Mouse (Mus musculus): ENCODE data around the gene Ptprt.
"Not testable (repeated sequence)": the region's sequence is repeated elsewhere in the genome, so short reads cannot be mapped to it uniquely, and the experiment has no call there.

Gene Ptprt

DNA sequence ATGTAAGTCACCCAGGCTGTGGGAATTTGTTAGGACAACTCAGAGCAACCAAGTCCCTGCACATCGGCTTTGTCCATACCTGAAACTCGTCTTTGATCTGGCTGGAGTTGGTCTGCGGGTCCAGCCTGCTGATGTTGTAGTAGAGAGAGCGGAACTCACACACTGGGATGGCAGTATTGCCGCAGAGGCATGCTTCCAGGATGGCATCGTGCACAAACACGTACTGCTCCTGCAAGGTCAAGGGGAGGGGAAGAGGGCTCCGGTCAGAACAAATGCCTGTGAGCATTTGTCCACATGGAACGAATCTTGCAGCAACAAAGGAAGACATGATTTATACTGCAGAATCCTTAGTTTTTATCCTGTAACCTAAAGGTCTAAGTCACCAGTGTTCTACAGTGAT is 1107.3 kb downstream of the Ptprt start:
- intact Hi-C loops (cut with DNase I): no loop called here

DNA sequence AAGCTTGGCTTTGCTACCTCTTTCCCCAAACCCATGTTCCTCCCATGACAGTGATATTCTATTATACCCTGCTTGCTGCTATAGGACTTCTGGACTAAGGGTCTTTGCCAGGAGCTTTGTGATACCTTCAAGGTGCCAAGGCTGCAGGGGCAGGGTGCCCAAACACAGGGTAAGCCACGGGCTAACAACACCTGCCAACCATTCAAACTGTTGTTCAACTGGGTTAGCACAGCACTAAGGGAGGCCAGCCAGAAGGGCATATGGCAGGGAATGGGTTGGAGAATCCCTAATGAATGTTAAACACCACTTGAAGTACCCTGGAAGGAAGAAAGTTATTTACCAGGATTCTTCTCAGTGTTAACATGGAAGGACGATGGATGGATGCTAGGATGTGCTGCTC is 1108.9 kb downstream of the Ptprt start:
- intact Hi-C loops (cut with DNase I): no loop called here

DNA sequence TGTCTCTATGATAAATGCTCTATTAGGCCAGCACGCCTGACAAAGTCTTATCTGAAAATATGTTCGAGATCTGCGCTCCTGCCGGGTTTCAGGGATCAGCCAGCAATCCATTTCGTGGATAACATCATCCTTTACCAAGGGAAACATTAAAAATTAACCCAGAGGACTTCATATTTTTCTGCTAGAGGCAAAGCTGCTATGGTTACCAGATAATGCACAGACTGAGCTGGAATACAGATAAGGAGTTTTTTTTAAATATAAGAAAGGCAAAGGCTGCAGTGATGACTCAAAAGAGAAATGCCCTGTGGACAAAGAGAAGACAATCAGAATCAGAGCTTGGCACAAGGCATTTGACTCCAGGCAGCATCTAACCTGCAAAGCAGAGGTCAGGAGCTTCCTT is 1111.4 kb downstream of the Ptprt start:
- intact Hi-C loops (cut with DNase I): no loop called here

DNA sequence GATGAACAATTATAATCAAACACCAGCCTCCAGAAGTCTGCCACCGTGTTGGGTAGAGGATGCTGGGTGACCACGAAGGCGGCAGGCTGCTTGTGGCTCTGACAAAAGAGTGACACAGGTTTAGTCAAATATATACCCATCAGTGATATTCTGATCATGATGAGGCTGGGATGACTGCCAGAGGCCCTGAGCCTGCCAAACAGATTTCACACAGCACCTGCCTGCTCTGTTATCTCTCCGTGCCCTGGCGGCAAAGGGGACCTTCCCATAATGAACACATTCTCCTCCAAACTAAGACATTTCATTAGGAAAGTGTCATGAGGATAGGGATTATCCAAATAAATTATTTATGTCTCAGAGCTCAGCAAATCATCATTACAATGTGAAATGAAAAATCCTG is 1113.6 kb downstream of the Ptprt start:
- intact Hi-C loops (cut with DNase I): no loop called here

GRCm38 (mm10) chr2:161545406-161545805 is 1115.5 kb downstream of the Ptprt start:
- intact Hi-C loops (cut with DNase I): no loop called here

DNA sequence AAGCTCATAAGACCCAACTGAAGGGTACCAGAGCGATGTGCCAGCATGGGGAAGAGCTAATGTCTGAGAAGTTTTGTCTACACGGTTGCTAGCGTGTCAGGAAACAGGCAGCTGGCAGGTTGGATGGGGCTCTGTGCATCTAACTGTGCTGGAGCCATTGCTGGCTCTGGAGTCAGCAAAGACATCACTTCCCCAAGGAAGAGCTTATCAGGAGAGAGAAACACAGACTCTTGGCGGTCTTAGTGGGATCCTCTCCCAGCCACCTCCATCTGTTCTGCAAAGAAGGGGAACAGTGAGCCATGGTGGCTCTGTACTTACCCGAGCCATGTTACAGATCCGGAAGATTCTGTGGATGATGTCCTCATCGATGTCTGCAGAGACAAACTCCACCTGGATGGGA is 1126.8 kb downstream of the Ptprt start:
- intact Hi-C loops (cut with DNase I): no loop called here

DNA sequence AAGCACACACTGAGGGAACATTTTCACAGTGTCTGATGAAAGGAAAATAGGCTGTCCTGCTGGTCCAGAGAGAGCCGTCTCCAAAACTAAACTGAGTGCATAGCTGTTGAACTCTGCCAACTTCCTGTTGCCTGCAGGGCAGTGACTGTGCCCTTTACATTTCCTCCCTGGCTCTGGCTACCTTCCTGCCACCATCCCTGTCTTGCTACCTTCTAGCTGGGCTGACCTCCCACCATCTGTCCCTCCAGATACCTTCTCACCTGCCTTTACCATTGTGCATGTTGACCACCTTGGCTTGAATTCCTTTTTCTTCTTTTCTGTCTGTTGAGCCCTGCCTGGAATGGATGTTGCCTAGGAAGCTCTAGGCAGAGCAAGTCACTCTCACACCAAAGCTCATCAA is 1133.8 kb downstream of the Ptprt start:
- intact Hi-C loops (cut with DNase I): no loop called here

DNA sequence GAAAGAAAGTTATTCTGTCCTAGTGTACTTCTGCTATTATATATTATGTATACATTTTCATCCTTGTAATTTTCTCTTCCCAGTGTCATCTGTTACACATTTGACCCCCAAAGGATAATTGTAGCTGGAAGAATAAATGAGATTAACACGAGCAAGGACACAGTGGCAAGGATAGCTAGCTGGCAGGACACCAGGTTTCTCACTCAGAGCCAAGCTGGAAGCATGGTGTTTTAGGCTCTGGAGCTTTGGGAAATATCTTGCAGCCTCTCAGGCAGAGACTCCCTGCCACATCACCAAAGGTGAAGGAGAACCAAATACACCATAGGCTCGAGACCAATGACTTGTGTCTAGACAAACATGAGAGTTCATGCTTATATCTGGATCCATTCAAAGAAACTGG is 1141.3 kb downstream of the Ptprt start:
- intact Hi-C loops (cut with DNase I): no loop called here

DNA sequence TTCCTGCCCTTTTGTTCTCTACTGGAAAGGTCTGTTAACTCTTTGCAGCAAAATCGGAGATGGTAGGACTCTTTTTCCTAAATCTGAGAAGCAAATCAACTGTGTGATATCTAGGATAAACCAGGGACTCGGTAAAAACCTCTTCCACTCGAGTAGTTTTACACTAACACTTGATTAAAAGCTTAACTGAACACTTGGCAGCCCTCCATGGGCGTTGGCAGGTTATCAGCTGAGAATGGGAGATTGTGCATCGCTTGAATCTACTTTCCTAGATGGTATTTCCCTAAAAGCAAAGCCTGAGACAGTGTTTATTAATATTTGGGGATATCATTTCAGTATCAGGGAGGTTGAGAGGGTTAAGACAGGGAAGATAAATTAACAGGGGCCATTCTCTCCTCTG is 1144.0 kb downstream of the Ptprt start:
- intact Hi-C loops (cut with DNase I): no loop called here

DNA sequence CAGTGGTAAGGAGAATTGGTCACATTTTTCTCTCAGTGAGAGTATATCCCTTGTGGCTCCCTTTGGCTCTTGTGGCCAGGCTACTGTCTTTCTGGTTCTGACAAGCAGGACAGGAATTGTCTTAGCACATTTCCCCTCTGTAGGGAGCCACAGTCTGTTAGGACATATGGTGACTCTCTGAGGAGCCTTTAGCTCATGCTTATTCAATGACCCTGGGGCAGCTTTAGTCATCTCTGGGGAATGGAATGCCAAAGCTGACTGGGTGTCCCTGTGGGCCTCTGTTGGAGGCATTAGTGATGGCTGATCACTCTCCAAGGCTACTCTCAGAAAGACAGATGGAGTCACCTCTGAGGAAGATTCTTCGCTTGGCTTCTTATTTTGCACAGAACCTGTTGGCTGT is 1147.7 kb downstream of the Ptprt start:
- intact Hi-C loops (cut with DNase I): no loop called here

GRCm38 (mm10) chr2:161511880-161512570 is 1148.9 kb downstream of the Ptprt start:
- intact Hi-C loops (cut with DNase I): not testable (repeated sequence)

GRCm38 (mm10) chr2:161511101-161511759 is 1149.7 kb downstream of the Ptprt start:
- intact Hi-C loops (cut with DNase I): no loop called here

DNA sequence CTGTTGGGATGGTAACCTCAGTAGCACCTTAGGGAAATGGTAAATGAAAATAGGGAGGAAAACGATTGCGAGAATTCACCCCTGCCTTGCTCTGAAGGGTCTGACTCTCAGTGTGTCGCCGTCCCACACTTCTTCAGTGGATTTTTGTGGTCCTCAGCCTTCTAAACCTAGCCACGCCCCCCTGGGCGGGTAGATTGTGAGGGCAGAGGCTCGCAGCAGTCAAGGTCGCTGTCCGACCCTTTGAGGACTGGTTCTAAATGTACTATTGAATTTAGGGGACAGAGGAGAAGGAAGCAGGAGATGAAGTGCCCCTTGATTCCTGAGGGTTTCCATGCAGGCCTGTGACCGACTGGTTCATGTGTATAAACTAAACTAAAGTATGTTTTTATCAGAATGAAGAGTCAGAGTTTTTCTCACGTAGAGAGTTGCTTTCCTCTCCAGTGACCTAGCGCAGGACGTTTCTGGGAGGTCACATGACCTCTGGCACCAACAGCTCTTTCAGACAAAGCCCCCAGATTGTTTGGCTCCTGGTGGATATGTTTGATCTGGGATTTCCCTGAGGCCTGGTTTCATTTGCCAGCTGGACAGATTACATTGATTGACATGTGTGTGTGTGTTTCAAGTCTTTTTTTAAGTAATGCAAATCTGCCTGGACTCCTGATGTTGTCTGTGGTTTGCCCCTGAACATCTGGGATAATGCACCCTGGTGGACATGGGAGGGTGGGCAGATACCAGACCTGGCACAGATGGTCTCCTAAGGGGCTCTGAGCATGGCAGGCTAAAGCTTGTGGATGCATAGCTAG is 1161.6 kb downstream of the Ptprt start:
- intact Hi-C loops (cut with DNase I): no loop called here

DNA sequence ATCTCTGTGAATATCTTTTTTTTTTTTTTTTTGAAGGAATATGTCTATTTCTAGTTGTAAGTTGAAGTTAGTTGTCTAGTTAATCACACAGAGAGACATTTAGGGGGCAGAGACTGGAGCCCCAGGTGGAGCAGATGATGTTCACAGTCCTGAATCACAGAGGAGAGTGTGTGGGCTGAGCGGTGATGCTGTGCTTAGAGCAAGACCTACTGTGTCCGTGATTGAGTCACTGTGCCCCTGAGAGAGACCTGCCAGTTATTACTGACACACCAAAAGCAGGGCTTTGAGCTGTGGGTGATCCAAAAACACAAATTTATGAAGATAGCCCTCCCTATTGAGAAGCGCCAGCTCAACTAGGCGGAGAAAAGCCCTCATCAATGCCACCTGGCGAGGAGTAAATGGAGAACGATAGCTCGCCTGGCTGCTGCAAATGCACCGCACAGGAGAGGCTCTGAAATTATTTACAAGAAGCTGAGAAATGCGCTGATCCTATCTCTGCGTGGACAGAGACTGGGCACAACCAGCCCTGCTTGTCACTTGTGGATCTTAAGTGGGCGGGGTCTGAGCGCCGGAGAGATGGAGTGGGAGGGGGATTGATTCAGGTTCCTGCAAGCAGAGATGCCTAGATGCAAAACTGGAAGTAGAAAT is 1162.4 kb downstream of the Ptprt start:
- intact Hi-C loops (cut with DNase I): no loop called here

- intact Hi-C loops (cut with DNase I): no loop called here
These were observed 1179.2 kb downstream of the Ptprt start for GRCm38 (mm10) chr2:161481741-161482140.

- intact Hi-C loops (cut with DNase I): no loop called here
These were observed 1180.5 kb downstream of the Ptprt start for GRCm38 (mm10) chr2:161480445-161480844.

Data from adrenal gland (tissue).